Mouse (Mus musculus) neutrophil, adult 59 days (primary cell): ENCODE data around the gene Thnsl1. TPM values are rescaled to one million over a fixed set of nuclear protein-coding genes. Genes with fewer than 3 reads are reported as not detected.

Experiments used
- total RNA-seq, 2 experiments: library from RNA; stranded (reverse); gene quantifications; 1 replicate in 1 of 2; 2 replicates in 1 of 2; pipeline ENCODE4 v1.2.4; 2023

Gene Thnsl1
- total RNA-seq: 1 to 10 TPM in 1 of 2 experiments, under 1 TPM in 1; 0.64 to 1.8 TPM

DNA sequence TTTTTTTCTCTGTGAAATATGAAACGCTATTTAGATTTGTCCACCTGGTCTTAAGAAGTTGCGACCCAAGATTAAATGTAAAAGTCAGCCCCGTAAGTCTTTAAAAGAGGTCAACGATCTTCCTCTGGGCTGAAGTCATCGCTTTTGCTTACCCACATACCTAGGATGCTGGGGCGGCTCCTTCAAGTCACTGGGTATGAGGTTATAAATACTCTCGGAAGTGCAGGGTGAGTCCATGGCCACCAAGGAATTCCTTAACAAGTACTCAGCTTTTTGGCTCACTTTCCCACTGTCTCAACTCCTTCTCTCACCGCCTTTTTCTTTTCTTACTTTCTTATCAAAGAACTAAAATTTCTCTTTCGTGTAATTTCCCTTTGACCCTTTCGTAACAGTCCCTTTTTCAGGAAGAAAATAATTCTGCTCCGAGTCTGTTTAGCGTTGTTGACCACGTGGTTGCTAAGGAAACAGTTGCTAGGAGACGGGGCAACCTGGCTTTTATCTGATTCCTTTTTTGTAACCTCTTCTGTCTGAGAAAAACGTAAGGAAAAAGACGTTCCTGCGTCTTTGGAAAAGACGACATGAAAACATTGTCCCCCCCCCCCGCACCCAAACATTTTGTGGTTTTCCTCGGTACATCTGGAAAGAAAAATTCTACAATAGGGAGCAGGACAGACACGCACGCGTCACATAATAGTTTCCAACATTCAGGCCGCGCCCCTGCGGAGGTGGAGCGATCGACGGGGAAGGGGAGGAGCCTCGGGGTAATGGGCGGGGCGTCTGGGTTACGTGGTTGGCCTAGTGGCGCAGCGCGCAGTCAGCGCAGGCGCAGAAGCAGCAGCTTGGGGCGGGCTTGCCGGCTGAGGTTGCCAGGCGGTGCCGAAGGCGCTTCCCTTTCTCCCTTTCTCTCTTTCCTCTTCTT, at the start of gene Thnsl1, which contains the start of gene Enkur:
Gene Thnsl1, plus strand, starts transcription at position 813 of the 919 bp plus-strand sequence.
Gene Enkur, minus strand, starts transcription at position 454 of the 919 bp plus-strand sequence.

Other genes with a start within 250 kb of the Thnsl1 start
- 10 to 100 TPM; 25.4 to 34.0 TPM for gene Arhgap21, start 236.8 kb upstream of the Thnsl1 start, total RNA-seq
- gene Enkur, start 359 bp upstream of the Thnsl1 start, total RNA-seq: not detected
- not detected for gene Gpr158, start 161.8 kb downstream of the Thnsl1 start, total RNA-seq